Mouse (Mus musculus): ENCODE data around the gene Anp32e.

DNA sequence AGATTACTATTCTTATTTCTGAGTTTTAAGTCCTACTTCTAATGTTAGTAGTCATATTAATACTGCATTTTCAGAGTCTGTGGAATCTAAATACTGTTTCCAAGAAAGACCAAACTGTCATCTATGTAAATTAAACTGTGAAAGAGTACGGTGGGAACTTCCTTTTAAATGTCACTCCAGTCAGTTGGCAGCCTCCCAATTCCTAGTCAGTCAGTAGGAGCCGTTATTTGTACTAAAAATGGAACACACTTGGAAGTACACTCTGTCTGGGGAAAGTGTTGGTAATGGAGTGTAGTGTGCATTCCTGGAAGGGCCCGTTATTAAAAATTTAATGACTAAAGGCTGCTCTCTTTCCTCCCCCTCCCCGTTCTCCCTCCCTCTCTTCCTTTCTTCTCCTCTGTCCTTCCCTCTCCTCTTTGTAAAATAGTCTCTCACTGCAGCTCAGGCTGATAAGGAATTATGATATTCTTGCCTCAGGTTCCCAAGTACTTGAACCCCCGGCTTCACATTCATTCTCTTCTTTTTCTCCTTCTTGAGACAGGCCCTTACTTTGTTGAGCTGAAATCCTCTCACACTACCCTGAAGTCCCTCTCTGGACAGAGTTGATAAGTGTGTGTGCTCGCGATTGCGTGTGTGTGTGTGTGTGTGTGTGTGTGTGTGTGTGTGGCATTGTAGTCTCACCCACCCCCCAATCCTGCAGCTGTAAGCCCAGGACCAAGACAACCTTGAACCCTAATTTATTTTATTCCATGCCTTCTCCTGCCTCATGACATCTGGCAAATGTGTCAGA, 28.5 kb downstream of the Anp32e start:
- TF ChIP-seq TCF3 (IDR thresholded peaks at IDR 0.05; ENCODE audit: insufficient read length, low read depth) (no peak), USF1 (IDR thresholded peaks at IDR 0.05; ENCODE audit: low read depth) (no peak), POLR2A (IDR thresholded peaks at IDR 0.05; ENCODE audit: insufficient read length, low read depth) (no peak), SRF (IDR thresholded peaks at IDR 0.05; ENCODE audit: control insufficient read depth, insufficient read length, low read depth) (no peak), MYOD1 (IDR thresholded peaks at IDR 0.05; ENCODE audit: control insufficient read depth in 1 of 3, insufficient read length in 2 of 3, low read depth in 2 of 3) (no peak)

Data from myocyte (in vitro differentiated cells).